Mouse (Mus musculus) bone marrow macrophage, adult 2 months (primary cell): ENCODE measurements around the gene Zfp879. TPM values are rescaled to one million over a fixed set of nuclear protein-coding genes. Genes with fewer than 3 reads are reported as not detected.

Experiments
- H3K27ac ChIP-seq: 2 replicates; pipeline ENCODE4 v1.5.1; 2012; ENCODE audit warnings: low read depth, low read length; ENCODE audit not compliant: insufficient read depth
- H3K4me1 ChIP-seq: 2 replicates; pipeline ENCODE4 v1.6.1; 2012; ENCODE audit warnings: low read length; ENCODE audit not compliant: control insufficient read depth, insufficient read depth
- H3K4me3 ChIP-seq: 2 replicates; pipeline ENCODE4 v1.5.1; 2012; ENCODE audit warnings: mild to moderate bottlenecking, low read length, moderate library complexity; ENCODE audit not compliant: insufficient read depth
- CTCF ChIP-seq: IDR thresholded peaks from 2 replicates; pipeline ENCODE4 v1.5.1; 2012; ENCODE audit warnings: low read depth, mild to moderate bottlenecking, low read length, moderate library complexity
- POLR2A ChIP-seq: IDR thresholded peaks from 2 replicates; pipeline ENCODE4 v1.6.1; 2012; ENCODE audit warnings: mild to moderate bottlenecking, low read depth, low read length, borderline replicate concordance
- polyA plus RNA-seq: library from polyadenylated mRNA; stranded (reverse); fragments of >200 nt; gene quantifications from 2 replicates; pipeline ENCODE4 v1.2.4, GENCODE M21; 2012; ENCODE audit not compliant: missing spikeins, insufficient read depth, insufficient read length

Zfp879 gene
- not detected in 2 replicates for polyA plus RNA-seq

- peak within 1 kb of the TSS; percentile 25 for H3K4me3 ChIP-seq
- H3K27ac ChIP-seq = no peak within 1 kb of the TSS
- no peak for TF ChIP-seq CTCF
- TF ChIP-seq POLR2A = no peak
- H3K4me1 ChIP-seq = no peaks in the 10 kb centered on the region
Measured at GRCm38 (mm10) chr11:50841023-50841735, at the start of gene Zfp879. Gene Zfp879, minus strand, starts transcription at chr11:50841552.

GRCm38 (mm10) chr11:50887390-50888128, 46.2 kb upstream of the Zfp879 start, which contains the start of gene Zfp454:
Gene Zfp454, minus strand, starts transcription at chr11:50887651.
- Histone ChIP-seq H3K27ac (no peak within 1 kb of the TSS), H3K4me1 (no peaks in the 10 kb centered on the region), H3K4me3 (peak within 1 kb of the TSS; percentile 51)
- TF ChIP-seq POLR2A (no peak), CTCF (no peak)

DNA sequence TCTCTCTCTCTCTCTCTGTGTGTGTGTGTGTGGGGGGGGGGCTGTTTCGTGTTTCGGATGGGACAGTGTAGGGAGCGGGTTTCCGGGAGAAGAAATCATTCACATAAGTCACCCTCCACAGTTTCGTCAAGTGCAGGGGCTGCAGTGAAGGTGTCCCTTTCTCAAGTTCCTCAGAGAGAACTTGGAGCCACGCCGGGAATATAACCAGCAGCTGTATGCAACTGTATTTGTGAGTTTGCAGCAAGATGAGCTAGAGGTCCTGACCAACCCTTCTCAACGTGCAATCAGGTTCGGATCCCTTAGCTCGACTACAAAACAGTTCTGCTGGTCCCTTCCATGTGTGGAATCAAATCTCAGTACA, 45.6 kb upstream of the Zfp879 start:
- H3K4me3 ChIP-seq = peak overlapping the region; percentile 51
- no peaks in the 10 kb centered on the region for H3K4me1 ChIP-seq
- TF ChIP-seq POLR2A = no peak
- no peak for TF ChIP-seq CTCF
- H3K27ac ChIP-seq = no peak overlapping the region

- TF ChIP-seq POLR2A (no peak), CTCF (no peak)
- no peak overlapping the region for H3K4me3 ChIP-seq
- no peak overlapping the region for H3K27ac ChIP-seq
- no peaks in the 10 kb centered on the region for H3K4me1 ChIP-seq
Measured at GRCm38 (mm10) chr11:50886231-50886932, 45.0 kb upstream of the Zfp879 start.

DNA sequence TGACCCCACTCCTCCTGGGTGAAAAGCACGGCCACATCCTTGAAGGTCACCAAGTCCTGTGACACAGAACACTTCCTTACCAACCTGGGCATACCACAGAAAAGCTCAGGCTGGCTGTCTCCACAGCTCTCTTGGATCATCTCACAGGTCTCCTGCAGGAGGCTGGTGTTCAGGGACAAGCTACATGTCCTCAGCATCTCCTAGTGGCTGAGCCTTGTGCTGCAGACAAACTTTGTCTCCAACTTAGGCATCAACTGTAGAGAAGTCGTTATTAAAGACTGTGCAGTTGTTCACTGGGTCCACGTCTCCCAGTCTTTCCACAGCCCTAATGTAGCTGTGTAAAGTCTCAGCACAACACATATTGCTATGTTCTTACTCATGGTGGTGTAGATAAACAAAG, 42.4 kb upstream of the Zfp879 start:
- TF ChIP-seq POLR2A = no peak
- TF ChIP-seq CTCF = no peak
- Histone ChIP-seq H3K27ac (no peak overlapping the region), H3K4me1 (no peaks in the 10 kb centered on the region), H3K4me3 (no peak overlapping the region)

DNA sequence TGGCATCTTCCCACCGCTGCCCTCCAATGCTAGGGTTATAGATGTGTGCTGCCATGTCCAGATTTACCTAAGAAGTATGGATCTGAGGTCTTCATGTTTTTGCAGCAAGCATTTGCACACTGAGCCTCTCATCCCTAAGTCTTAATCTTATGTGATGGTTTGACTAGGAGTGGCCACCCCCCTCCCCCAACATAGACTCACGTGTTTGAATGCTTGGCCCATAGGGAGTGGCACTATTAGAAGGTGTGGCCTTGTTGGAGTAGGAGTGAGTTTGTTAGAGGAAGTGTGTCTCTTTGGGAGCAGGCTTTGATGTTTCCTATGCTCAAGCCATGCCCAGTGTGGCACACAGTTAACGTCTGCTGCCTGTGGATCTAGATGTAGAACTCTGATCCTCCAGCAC, 37.3 kb upstream of the Zfp879 start:
- Histone ChIP-seq H3K4me3 (no peak overlapping the region), H3K4me1 (no peaks in the 10 kb centered on the region), H3K27ac (no peak overlapping the region)
- TF ChIP-seq POLR2A = no peak
- no peak for TF ChIP-seq CTCF

DNA sequence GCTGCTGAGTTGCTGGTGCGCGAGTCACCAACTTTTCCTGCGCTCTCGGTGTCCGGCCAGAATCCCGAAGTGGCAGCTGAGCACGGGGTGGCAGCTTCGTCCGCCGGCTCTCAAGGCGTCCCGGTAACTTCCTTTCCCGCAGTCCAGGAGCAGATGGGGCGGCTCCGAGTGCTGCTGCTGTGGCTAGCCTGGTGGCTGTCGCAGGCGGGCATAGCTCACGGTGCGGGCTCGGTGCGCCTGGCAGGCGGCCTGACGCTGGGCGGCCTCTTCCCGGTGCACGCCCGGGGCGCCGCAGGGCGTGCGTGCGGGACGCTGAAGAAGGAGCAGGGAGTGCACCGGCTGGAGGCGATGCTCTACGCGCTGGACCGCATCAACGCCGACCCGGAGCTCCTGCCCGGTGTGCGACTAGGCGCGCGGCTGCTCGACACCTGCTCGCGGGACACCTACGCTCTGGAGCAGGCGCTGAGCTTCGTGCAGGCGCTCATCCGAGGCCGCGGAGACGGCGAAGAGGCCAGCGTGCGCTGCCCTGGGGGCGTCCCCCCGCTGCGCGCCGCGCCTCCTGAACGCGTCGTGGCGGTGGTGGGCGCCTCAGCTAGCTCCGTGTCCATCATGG, 9.7 kb upstream of the Zfp879 start:
- Histone ChIP-seq H3K4me1 (no peaks in the 10 kb centered on the region), H3K4me3 (no peak overlapping the region), H3K27ac (no peak overlapping the region)
- TF ChIP-seq POLR2A = no peak
- TF ChIP-seq CTCF = no peak

DNA sequence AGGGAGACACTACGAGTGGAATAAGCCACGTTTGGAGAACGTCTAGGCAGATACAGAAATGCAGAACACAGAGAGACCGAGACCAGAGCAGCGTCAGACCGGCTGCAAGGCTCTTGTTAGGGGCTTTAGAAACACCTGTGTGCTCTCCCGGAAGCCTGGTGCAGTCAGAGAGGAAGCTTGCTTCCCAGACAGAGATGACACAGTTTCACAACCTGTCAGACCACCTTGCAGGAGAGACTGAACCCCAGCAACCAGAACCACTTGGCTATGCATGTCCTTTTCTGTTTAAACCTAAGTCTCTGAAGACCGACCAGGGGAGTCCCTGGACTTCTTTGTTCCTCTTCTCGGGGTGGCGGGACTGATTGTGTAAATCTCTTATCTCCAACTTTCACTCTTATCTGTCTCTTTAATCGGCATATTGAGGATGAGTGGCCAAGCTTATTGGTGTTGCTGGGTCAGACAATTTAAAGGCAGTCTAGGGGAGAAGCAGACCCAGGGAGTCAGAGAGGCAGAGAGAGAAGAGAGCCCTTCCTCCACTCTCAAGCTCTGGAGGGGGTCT, 8.9 kb upstream of the Zfp879 start, which contains the start of gene Grm6:
Gene Grm6, plus strand, starts transcription at position 509 of the 559 bp plus-strand sequence.
- H3K4me3 ChIP-seq = no peak within 1 kb of the TSS
- TF ChIP-seq CTCF (no peak), POLR2A (no peak)
- no peak within 1 kb of the TSS for H3K27ac ChIP-seq
- no peaks in the 10 kb centered on the region for H3K4me1 ChIP-seq

DNA sequence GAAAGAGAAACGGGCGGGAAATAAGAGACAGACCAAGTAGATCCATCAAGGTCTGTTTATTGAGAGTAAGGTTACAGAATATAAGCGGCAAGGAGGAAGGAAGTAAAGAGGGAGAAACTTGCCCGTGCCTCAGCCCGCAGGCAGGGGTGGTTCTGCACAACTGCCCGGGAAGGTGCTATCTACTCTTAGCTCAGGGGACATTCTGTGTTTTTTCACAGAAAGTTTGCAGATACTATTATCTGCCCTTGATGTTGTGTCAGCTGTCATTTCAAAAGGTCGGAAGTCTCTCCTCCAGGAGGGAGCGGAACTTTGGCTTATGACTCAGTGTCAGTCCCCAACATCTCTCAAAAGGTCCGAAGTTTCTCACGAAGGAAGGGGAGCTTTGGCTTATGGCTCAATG, 8.0 kb upstream of the Zfp879 start:
- Histone ChIP-seq H3K4me1 (no peaks in the 10 kb centered on the region), H3K4me3 (no peak overlapping the region), H3K27ac (no peak overlapping the region)
- TF ChIP-seq CTCF (no peak), POLR2A (no peak)

DNA sequence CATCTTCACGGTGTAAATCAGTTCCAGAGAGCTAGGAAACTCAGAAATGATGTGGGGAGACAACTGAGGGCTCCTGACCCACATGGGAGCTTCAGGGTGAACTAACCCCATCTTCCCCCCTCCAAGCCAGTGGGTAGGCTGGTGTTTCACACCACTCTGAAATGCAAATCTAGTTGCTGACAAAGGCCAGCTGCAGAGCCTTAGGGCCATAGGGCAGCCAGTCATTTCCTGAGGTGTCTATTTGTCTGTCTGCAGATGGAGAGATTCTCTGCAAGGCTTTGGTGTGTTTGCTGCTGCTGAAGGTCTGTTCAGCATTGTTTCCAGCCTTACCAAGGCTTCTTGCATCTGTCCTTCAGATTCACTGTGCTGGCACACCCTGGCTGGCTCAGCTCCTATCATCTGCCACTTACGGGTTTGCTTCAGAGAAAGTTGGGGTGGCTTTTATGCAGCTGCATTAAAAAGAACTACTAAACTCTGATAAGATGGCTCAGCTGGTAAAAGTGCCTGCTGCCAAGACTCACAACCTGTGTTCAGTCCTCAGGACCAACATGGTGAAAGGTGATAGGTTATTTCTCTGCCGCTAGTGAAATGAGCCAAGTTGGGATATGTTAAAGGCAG, 7.3 kb upstream of the Zfp879 start:
- no peak for TF ChIP-seq POLR2A
- no peak for TF ChIP-seq CTCF
- no peaks in the 10 kb centered on the region for H3K4me1 ChIP-seq
- H3K4me3 ChIP-seq = no peak overlapping the region
- no peak overlapping the region for H3K27ac ChIP-seq
